Mouse (Mus musculus) embryonic facial prominence, embryonic 12.5 days (tissue): ENCODE measurements around the gene Psmd9. TPM values are rescaled to one million over a fixed set of nuclear protein-coding genes. Genes with fewer than 3 reads are reported as not detected.
A peak's percentile ranks its signal among the peaks of the same experiment; 100 is the strongest.

ENCODE experiments used
- ATAC-seq: fragments of 200-750 bp; cut with Nextera tagmentation; 2 replicates; pipeline ENCODE4 v1.8.0; 2017; ENCODE audit not compliant: insufficient number of reproducible peaks, insufficient read depth, low FRiP score, low TSS enrichment
- H3K27ac ChIP-seq: fragments of 300-500 bp; sonication (generic); 2 replicates; pipeline ENCODE4 v1.5.1; 2016; ENCODE audit warnings: mild to moderate bottlenecking
- H3K27me3 ChIP-seq: fragments of 300-500 bp; sonication (generic); 2 replicates; pipeline ENCODE4 v1.6.1; 2016; ENCODE audit warnings: mild to moderate bottlenecking, moderate library complexity
- H3K36me3 ChIP-seq: fragments of 300-500 bp; sonication (generic); 2 replicates; pipeline ENCODE4 v1.6.1; 2016; ENCODE audit warnings: mild to moderate bottlenecking
- H3K4me1 ChIP-seq: fragments of 300-500 bp; sonication (generic); 2 replicates; pipeline ENCODE4 v1.6.1; 2016
- H3K4me2 ChIP-seq: fragments of 300-500 bp; sonication (generic); replicated peaks from 2 replicates; pipeline ENCODE4 v1.6.1; 2016; ENCODE audit warnings: mild to moderate bottlenecking, moderate library complexity
- H3K4me3 ChIP-seq: fragments of 300-500 bp; sonication (generic); 2 replicates; pipeline ENCODE4 v1.5.1; 2016; ENCODE audit warnings: mild to moderate bottlenecking
- H3K9ac ChIP-seq: fragments of 300-500 bp; sonication (generic); 2 replicates; pipeline ENCODE4 v1.6.1; 2016; ENCODE audit warnings: mild to moderate bottlenecking, moderate library complexity
- H3K9me3 ChIP-seq: fragments of 300-500 bp; sonication (generic); 2 replicates; pipeline ENCODE4 v1.6.1; 2016; ENCODE audit warnings: mild to moderate bottlenecking, moderate library complexity
- WGBS: fragments of 180-500 bp; shearing (Covaris S2); methylation state at CpG from one replicate; pipeline ENCODE4 v1.1.7; 2016; 5-methylcytosine and 5-hydroxymethylcytosine counted together
- polyA plus RNA-seq: library from polyadenylated mRNA; unstranded; fragments of >200 nt; fragmentation: Nextera tagmentation; extraction: Ambion mirVana; gene quantifications from 2 replicates; pipeline ENCODE4 v1.2.1, GENCODE M21; 2016

The Psmd9 gene
- polyA plus RNA-seq, 1 experiment from 2014 or later, result 89.0 TPM

GRCm38 (mm10) chr5:123132308-123133071 lies 36.7 kb upstream of the Psmd9 start, which contains the start of gene Rhof:
TSS of gene Rhof (minus strand) at chr5:123132692.
- no peaks in the 10 kb centered on the region for H3K27me3 ChIP-seq
- peak within 1 kb of the TSS; percentile 100 for H3K27ac ChIP-seq
- WGBS, result 3% methylated on average over 44 of the region's 44 CpGs
- peak; percentile 29; the same call in 1 of the 2 replicates for ATAC-seq
- peak within 1 kb of the TSS; percentile 52 for H3K9ac ChIP-seq
- H3K9me3 ChIP-seq, result no peaks in the 10 kb centered on the region
- H3K4me2 ChIP-seq, result peak within 1 kb of the TSS; percentile 61
- peaks cover 64% of the 10 kb centered on the region for H3K4me1 ChIP-seq
- peaks cover 15% of the 10 kb centered on the region for H3K36me3 ChIP-seq
- H3K4me3 ChIP-seq, result peak within 1 kb of the TSS; percentile 33

GRCm38 (mm10) chr5:123133083-123133783 lies 36.0 kb upstream of the Psmd9 start:
- no peaks in the 10 kb centered on the region for H3K27me3 ChIP-seq
- peaks cover 15% of the 10 kb centered on the region for H3K36me3 ChIP-seq
- H3K4me1 ChIP-seq, result peaks cover 71% of the 10 kb centered on the region
- WGBS, result 17% methylated on average over 18 of the region's 18 CpGs
- no peaks in the 10 kb centered on the region for H3K9me3 ChIP-seq
- peak overlapping the region; percentile 100 for H3K27ac ChIP-seq
- peak overlapping the region; percentile 30 for H3K4me2 ChIP-seq
- ATAC-seq, result no peak
- H3K4me3 ChIP-seq, result peak overlapping the region; percentile 33
- no peak overlapping the region; the same call in 1 of the 2 replicates for H3K9ac ChIP-seq

- peaks cover 15% of the 10 kb centered on the region for H3K36me3 ChIP-seq
- no peak for ATAC-seq
- no peaks in the 10 kb centered on the region for H3K9me3 ChIP-seq
- H3K27ac ChIP-seq, result peak overlapping the region; percentile 100
- H3K4me3 ChIP-seq, result peak overlapping the region; percentile 10; the same call in 1 of the 2 replicates
- H3K4me2 ChIP-seq, result peak overlapping the region; percentile 30
- no peaks in the 10 kb centered on the region for H3K27me3 ChIP-seq
- no peak overlapping the region; the same call in 1 of the 2 replicates for H3K9ac ChIP-seq
- H3K4me1 ChIP-seq, result peaks cover 72% of the 10 kb centered on the region
- WGBS, result 13% methylated on average over 7 of the region's 7 CpGs
Measured at GRCm38 (mm10) chr5:123133784-123134143, 35.4 kb upstream of the Psmd9 start.

GRCm38 (mm10) chr5:123134186-123134874 lies 34.9 kb upstream of the Psmd9 start:
- Histone ChIP-seq H3K4me2 (peak overlapping the region; percentile 99), H3K27ac (peak overlapping the region; percentile 100), H3K9me3 (no peaks in the 10 kb centered on the region), H3K9ac (no peak overlapping the region; the same call in 1 of the 2 replicates), H3K27me3 (no peaks in the 10 kb centered on the region), H3K36me3 (peaks cover 15% of the 10 kb centered on the region), H3K4me1 (peaks cover 72% of the 10 kb centered on the region), H3K4me3 (peak overlapping the region; percentile 71)
- ATAC-seq, result no peak
- WGBS, result 41% methylated on average over 13 of the region's 13 CpGs

- ATAC-seq, result no peak
- Histone ChIP-seq H3K4me1 (peaks cover 72% of the 10 kb centered on the region), H3K4me3 (peak overlapping the region; percentile 71), H3K9me3 (no peaks in the 10 kb centered on the region), H3K27ac (peak overlapping the region; percentile 100), H3K4me2 (peak overlapping the region; percentile 99), H3K27me3 (no peaks in the 10 kb centered on the region), H3K36me3 (peaks cover 15% of the 10 kb centered on the region), H3K9ac (peak overlapping the region; percentile 100)
- WGBS, result 18% methylated on average over 8 of the region's 8 CpGs
Measured at GRCm38 (mm10) chr5:123134875-123135382, 34.3 kb upstream of the Psmd9 start.

- H3K4me2 ChIP-seq, result peak overlapping the region; percentile 99
- 2% methylated on average over 30 of the region's 30 CpGs for WGBS
- H3K27me3 ChIP-seq, result no peaks in the 10 kb centered on the region
- H3K9me3 ChIP-seq, result no peaks in the 10 kb centered on the region
- H3K4me1 ChIP-seq, result peaks cover 72% of the 10 kb centered on the region
- H3K4me3 ChIP-seq, result peak overlapping the region; percentile 71
- peak; percentile 2; the same call in 1 of the 2 replicates for ATAC-seq
- H3K27ac ChIP-seq, result peak overlapping the region; percentile 100
- H3K36me3 ChIP-seq, result peaks cover 11% of the 10 kb centered on the region; the same call in 1 of the 2 replicates
- H3K9ac ChIP-seq, result peak overlapping the region; percentile 100
Measured at GRCm38 (mm10) chr5:123135471-123136360, 33.5 kb upstream of the Psmd9 start.

GRCm38 (mm10) chr5:123136361-123137043 lies 32.7 kb upstream of the Psmd9 start:
- Histone ChIP-seq H3K27ac (peak overlapping the region; percentile 100), H3K27me3 (no peaks in the 10 kb centered on the region), H3K4me2 (peak overlapping the region; percentile 99), H3K4me3 (peak overlapping the region; percentile 71), H3K9ac (peak overlapping the region; percentile 100), H3K36me3 (peaks cover 10% of the 10 kb centered on the region; the same call in 1 of the 2 replicates), H3K4me1 (peaks cover 68% of the 10 kb centered on the region), H3K9me3 (no peaks in the 10 kb centered on the region)
- peak; percentile 22; the same call in 1 of the 2 replicates for ATAC-seq
- 1% methylated on average over 13 of the region's 13 CpGs for WGBS

GRCm38 (mm10) chr5:123137044-123137909 lies 31.9 kb upstream of the Psmd9 start:
- H3K4me2 ChIP-seq, result peak overlapping the region; percentile 99
- peak overlapping the region; percentile 100 for H3K9ac ChIP-seq
- peaks cover 10% of the 10 kb centered on the region; the same call in 1 of the 2 replicates for H3K36me3 ChIP-seq
- peak overlapping the region; percentile 100 for H3K27ac ChIP-seq
- ATAC-seq, result no peak
- H3K4me1 ChIP-seq, result peaks cover 60% of the 10 kb centered on the region
- H3K9me3 ChIP-seq, result no peaks in the 10 kb centered on the region
- peak overlapping the region; percentile 71 for H3K4me3 ChIP-seq
- 3% methylated on average over 20 of the region's 20 CpGs for WGBS
- no peaks in the 10 kb centered on the region for H3K27me3 ChIP-seq

- peak overlapping the region; percentile 100 for H3K27ac ChIP-seq
- no peak for ATAC-seq
- peak overlapping the region; percentile 71 for H3K4me3 ChIP-seq
- H3K4me2 ChIP-seq, result peak overlapping the region; percentile 99
- 4% methylated on average over 6 of the region's 6 CpGs for WGBS
- H3K9ac ChIP-seq, result peak overlapping the region; percentile 100
- H3K27me3 ChIP-seq, result no peaks in the 10 kb centered on the region
- H3K36me3 ChIP-seq, result peaks cover 10% of the 10 kb centered on the region; the same call in 1 of the 2 replicates
- peaks cover 55% of the 10 kb centered on the region for H3K4me1 ChIP-seq
- no peaks in the 10 kb centered on the region for H3K9me3 ChIP-seq
Measured at GRCm38 (mm10) chr5:123137910-123138229, 31.3 kb upstream of the Psmd9 start.
